Mouse (Mus musculus): ENCODE data around the gene Lman1l. TPM values are rescaled to one million over a fixed set of nuclear protein-coding genes. Genes with fewer than 3 reads are reported as not detected.
A peak's percentile ranks its signal among the peaks of the same experiment; 100 is the strongest.

Lman1l gene
- polyA plus RNA-seq, 1 experiment from 2014 or later, result not detected

DNA sequence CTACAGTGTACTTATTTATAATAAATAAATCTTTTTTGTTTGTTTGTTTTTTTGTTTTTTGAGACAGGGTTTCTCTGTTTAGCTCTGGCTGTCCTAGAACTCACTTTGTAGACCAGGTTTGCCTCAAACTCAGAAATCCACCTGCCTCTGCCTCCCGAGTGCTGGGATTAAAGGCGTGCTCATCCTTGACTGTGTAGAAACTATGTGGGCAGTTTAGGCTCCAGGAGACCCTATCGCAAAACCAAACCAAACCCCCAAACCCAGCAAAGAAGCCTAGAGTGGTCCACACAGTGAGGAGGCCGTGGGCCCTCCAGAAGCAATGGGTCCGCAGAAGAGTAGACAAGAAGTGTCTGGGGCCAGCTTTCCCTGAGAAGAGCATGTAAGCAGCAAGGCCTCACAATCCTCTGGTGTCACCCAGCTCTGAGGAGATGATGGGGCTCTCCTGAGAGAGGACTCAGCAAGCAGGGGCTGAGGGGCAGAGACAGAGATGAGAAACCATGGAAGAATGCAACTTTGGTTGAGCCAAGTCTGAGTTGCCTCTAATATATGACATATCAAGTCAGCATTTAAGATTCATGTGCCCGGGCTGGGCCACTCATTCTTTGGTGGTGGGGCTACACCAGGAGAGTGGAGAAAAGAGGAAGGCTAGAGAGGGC, 29.7 kb upstream of the Lman1l start:
- Histone ChIP-seq H3K4me2 (replicated peaks) (no peak overlapping the region), H3K9me3 (ENCODE audit: control insufficient read depth, low read length) (no peaks in the 10 kb centered on the region), H3K27ac (no peak overlapping the region), H3K4me1 (replicated peaks; ENCODE audit: control insufficient read depth, insufficient read depth, low read length) (peaks cover 7% of the 10 kb centered on the region), H3K36me3 (replicated peaks; ENCODE audit: control insufficient read depth, insufficient read depth) (no peaks in the 10 kb centered on the region), H3K27me3 (ENCODE audit: control insufficient read depth, insufficient read depth, low read length) (no peaks in the 10 kb centered on the region), H3K4me3 (replicated peaks; ENCODE audit: low read length) (no peak overlapping the region), H3K9ac (no peak overlapping the region)
- DNase-seq (ENCODE audit: low spot score), result no peak
- no peak for ATAC-seq (ENCODE audit: low FRiP score)
- 92% methylated on average over 6 of the region's 6 CpGs for WGBS

DNA sequence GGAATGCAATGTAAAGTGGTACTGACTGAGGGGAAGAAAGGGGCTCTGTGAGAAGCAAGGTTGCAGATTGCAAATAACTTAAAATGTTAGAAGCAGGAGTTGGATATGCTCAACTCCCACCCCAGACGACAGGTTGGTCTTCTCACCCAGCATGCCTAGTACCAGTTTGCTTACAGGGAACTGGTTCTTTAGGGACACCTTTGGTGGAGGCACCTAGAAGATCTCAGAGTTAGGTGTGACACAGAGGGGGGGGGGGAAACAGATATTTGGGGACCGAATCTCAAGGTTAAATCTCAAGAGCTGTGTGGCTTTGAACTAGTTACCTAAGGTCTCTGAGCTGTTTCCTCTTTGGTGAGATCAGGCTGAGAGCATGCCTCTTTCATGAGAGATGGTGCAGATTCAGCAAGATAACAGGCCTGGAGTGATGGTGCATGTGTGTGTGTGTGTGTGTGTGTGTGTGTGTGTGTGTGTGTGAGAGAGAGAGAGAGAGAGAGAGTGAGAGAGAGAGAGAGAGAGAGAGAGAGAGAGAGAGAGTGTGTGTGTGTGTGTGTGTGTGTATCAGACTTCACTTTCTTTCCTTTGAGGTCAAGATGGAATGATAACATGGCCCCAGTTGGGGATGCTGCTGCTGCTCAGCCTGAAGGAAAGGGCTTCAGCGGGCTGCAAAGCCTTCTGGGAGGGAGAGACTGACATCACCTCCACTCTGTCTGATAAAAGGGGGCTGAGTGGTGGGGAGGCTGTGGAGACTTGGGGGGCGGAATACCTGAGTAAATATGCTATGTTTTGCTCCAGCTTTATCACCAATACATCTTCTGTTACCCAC, 26.9 kb upstream of the Lman1l start:
- WGBS, result 82% methylated on average over 4 of the region's 4 CpGs
- H3K4me2 ChIP-seq (replicated peaks), result no peak overlapping the region
- no peak overlapping the region for H3K4me3 ChIP-seq (replicated peaks; ENCODE audit: low read length)
- H3K4me1 ChIP-seq (replicated peaks; ENCODE audit: control insufficient read depth, insufficient read depth, low read length), result peaks cover 24% of the 10 kb centered on the region
- no peak overlapping the region for H3K9ac ChIP-seq
- ATAC-seq (ENCODE audit: low FRiP score), result no peak
- DNase-seq (ENCODE audit: low spot score), result no peak
- no peak overlapping the region for H3K27ac ChIP-seq
- no peaks in the 10 kb centered on the region for H3K27me3 ChIP-seq (ENCODE audit: control insufficient read depth, insufficient read depth, low read length)
- H3K9me3 ChIP-seq (ENCODE audit: control insufficient read depth, low read length), result no peaks in the 10 kb centered on the region
- H3K36me3 ChIP-seq (replicated peaks; ENCODE audit: control insufficient read depth, insufficient read depth), result 0 out of 2 replicates have a peak, but pooled peaks cover 6% of the 10 kb centered on the region

DNA sequence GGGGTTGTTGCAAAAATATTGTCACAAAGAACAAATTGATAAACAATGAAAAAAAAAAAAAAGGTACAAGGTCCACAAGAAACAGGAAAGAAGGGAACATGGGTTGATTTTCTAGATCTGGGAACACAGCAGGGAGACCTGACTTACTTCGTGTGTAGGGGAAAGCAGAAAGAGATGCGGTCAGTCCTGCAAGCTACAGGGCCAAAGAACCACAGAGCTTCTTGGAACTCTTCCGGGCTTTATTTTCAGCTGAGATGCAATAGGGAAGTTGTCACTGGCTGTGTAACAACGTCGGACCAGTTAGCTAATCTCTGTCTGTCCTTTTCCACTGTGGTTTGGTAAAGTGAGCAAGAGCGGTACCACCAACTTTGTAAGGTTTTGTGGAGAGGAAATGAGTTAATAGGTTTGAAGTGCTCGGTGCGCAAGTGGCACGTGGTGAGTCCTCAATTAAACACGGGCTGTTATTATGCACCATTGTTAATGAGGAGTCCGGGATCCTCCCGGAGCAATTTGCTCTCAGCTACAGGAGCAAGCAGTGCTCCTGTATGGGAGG, 26.1 kb upstream of the Lman1l start:
- H3K9me3 ChIP-seq (ENCODE audit: control insufficient read depth, low read length), result no peaks in the 10 kb centered on the region
- no peak overlapping the region for H3K27ac ChIP-seq
- 76% methylated on average over 12 of the region's 12 CpGs for WGBS
- H3K4me2 ChIP-seq (replicated peaks), result no peak overlapping the region
- no peak overlapping the region for H3K4me3 ChIP-seq (replicated peaks; ENCODE audit: low read length)
- peaks cover 33% of the 10 kb centered on the region for H3K4me1 ChIP-seq (replicated peaks; ENCODE audit: control insufficient read depth, insufficient read depth, low read length)
- no peak for ATAC-seq (ENCODE audit: low FRiP score)
- no peak for DNase-seq (ENCODE audit: low spot score)
- H3K36me3 ChIP-seq (replicated peaks; ENCODE audit: control insufficient read depth, insufficient read depth), result peaks cover 11% of the 10 kb centered on the region
- no peaks in the 10 kb centered on the region for H3K27me3 ChIP-seq (ENCODE audit: control insufficient read depth, insufficient read depth, low read length)
- H3K9ac ChIP-seq, result no peak overlapping the region

DNA sequence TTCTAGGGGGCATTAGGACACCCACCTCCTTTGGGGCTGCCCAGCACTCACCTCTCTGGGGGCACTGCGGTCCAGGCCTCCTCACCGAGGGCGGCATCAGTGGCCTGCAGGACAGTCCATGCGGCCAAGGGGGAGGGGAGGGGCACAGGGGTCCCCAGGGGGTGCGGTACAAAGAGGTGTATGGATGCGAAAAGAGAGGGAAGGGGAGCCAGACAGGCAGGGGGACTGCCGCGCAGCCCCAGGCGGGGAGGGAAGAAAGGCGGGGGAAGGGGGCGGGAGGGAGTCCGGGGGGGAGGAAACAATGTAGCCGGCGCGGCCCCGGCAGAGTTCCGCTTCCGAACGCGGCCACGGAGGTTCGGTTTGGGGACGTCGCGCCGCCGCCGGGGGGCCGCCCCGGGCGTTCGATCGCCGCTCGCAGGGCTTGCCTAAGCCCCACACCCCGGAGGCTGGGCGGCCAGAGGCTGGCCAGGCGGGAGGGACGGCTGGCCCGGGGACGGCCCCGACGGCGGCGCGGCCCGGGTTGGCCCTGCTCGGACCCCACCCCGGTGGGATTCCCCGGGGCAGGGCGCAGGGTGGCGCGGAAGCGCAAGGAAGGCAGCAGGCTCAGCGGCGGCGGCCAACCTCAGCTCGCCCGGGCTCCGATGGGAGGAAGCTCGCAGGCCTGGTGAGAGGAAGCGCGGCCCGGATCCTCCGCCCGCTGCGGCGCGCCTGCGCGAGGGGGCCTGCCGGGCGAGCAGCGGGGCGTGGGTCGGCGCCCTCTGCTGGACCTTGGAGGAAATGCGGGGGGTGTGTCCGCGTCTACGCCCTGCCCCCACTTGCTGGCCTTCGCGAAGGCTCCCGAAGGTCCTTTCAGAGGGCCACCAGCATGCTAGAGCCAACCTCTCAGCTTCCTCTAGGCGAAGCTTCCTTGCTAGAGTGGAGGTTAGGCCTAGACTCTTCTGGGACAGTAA, 24.6 kb upstream of the Lman1l start:
- Histone ChIP-seq H3K27ac (peak overlapping the region; percentile 92), H3K4me3 (replicated peaks; ENCODE audit: low read length) (peak overlapping the region; percentile 71), H3K9me3 (ENCODE audit: control insufficient read depth, low read length) (no peaks in the 10 kb centered on the region), H3K36me3 (replicated peaks; ENCODE audit: control insufficient read depth, insufficient read depth) (peaks cover 15% of the 10 kb centered on the region), H3K4me1 (replicated peaks; ENCODE audit: control insufficient read depth, insufficient read depth, low read length) (peaks cover 42% of the 10 kb centered on the region), H3K4me2 (replicated peaks) (peak overlapping the region; percentile 93), H3K27me3 (ENCODE audit: control insufficient read depth, insufficient read depth, low read length) (no peaks in the 10 kb centered on the region), H3K9ac (peak overlapping the region; percentile 96)
- ATAC-seq (ENCODE audit: low FRiP score) (peak; percentile 82), DNase-seq (ENCODE audit: low spot score) (peak; percentile 94)
- WGBS, result 0% methylated on average over 75 of the region's 85 CpGs

DNA sequence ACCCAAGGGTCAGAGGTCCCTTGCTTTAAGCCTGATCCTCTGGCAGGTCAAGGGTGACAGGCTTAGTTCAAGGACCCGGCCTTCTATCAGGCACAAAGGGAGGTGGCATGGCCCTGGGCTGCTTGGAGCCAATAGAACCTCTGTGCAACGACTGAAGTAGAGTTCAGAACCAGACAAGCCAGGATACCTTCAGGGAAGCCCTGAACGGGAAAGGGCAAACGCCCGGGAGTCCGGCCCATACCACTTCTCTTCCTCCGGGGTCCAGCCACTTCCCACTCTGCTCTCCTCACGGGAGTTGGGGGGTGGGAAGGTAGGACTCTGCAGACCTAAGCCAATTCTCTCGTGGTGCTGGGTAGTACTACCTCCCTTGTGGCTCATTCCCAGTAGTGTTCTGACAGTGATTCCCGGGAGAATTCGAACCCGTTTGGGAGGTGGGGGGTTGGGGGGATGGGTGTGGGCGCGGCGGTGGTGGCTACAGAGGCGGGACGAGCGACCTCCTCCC, 23.9 kb upstream of the Lman1l start:
- no peaks in the 10 kb centered on the region for H3K9me3 ChIP-seq (ENCODE audit: control insufficient read depth, low read length)
- peaks cover 15% of the 10 kb centered on the region for H3K36me3 ChIP-seq (replicated peaks; ENCODE audit: control insufficient read depth, insufficient read depth)
- H3K9ac ChIP-seq, result peak overlapping the region; percentile 96
- H3K4me3 ChIP-seq (replicated peaks; ENCODE audit: low read length), result peak overlapping the region; percentile 71
- peak overlapping the region; percentile 92 for H3K27ac ChIP-seq
- WGBS, result under 1% methylated on average over 18 of the region's 18 CpGs
- peaks cover 50% of the 10 kb centered on the region for H3K4me1 ChIP-seq (replicated peaks; ENCODE audit: control insufficient read depth, insufficient read depth, low read length)
- peak; percentile 23 for ATAC-seq (ENCODE audit: low FRiP score)
- DNase-seq (ENCODE audit: low spot score), result no peak
- H3K27me3 ChIP-seq (ENCODE audit: control insufficient read depth, insufficient read depth, low read length), result no peaks in the 10 kb centered on the region
- peak overlapping the region; percentile 93 for H3K4me2 ChIP-seq (replicated peaks)

DNA sequence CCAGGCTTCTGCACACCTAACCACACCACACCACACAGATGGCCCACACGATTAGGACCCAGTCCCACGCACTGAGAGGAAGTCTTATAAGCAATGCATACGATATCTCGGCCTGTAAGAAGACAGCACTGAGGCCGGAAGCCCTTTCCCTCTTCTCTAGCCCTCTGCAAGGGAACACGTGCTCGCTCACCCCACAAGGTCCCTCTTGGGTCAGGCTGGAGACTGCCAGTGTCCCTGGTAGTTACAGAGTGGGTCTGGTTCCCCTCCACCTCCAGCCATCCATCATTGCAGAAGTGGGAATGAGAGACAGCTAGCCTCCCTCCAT, 23.2 kb upstream of the Lman1l start:
- 58% methylated on average over 7 of the region's 7 CpGs for WGBS
- Histone ChIP-seq H3K27me3 (ENCODE audit: control insufficient read depth, insufficient read depth, low read length) (no peaks in the 10 kb centered on the region), H3K4me3 (replicated peaks; ENCODE audit: low read length) (peak overlapping the region; percentile 71), H3K27ac (no peak overlapping the region), H3K36me3 (replicated peaks; ENCODE audit: control insufficient read depth, insufficient read depth) (peaks cover 15% of the 10 kb centered on the region), H3K4me2 (replicated peaks) (peak overlapping the region; percentile 93), H3K4me1 (replicated peaks; ENCODE audit: control insufficient read depth, insufficient read depth, low read length) (peaks cover 56% of the 10 kb centered on the region), H3K9ac (peak overlapping the region; percentile 96), H3K9me3 (ENCODE audit: control insufficient read depth, low read length) (no peaks in the 10 kb centered on the region)
- ATAC-seq (ENCODE audit: low FRiP score) (no peak), DNase-seq (ENCODE audit: low spot score) (no peak)

DNA sequence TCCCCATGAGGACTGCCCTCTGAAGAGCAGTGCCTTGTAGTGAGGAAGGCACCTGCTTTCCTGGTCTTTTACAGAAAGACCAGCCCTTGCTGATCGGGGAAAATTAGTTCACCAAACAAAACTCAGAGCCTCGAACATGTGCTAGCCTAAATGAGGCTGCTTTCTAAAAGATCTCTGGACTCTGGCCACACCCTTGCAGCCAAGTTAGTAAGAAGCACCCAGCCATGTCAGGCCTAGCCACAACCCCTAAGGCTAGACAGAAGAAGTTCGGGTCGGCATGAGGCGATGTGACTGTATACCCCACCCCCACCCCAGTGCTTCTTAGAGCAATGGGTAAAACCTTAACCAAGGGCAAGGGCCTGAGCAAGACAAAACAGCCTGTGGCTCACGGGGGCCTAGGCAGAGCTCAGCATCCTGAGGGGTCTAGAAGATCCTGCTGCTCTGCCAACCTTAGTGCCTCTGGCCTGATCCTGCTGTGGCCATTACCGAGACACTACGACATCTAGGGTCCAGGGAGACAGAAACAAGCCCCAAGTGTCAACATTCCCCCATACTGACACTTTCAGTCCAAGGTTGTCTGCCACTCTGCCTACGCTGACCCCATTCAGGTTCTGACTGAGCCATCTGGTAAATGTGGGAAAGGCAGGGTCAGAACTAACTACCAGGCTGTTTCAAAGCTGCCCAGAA, 22.7 kb upstream of the Lman1l start:
- Histone ChIP-seq H3K36me3 (replicated peaks; ENCODE audit: control insufficient read depth, insufficient read depth) (peaks cover 15% of the 10 kb centered on the region), H3K4me1 (replicated peaks; ENCODE audit: control insufficient read depth, insufficient read depth, low read length) (peaks cover 61% of the 10 kb centered on the region), H3K9ac (peak overlapping the region; percentile 96), H3K27ac (no peak overlapping the region), H3K9me3 (ENCODE audit: control insufficient read depth, low read length) (no peaks in the 10 kb centered on the region), H3K4me3 (replicated peaks; ENCODE audit: low read length) (peak overlapping the region; percentile 71), H3K4me2 (replicated peaks) (peak overlapping the region; percentile 93), H3K27me3 (ENCODE audit: control insufficient read depth, insufficient read depth, low read length) (no peaks in the 10 kb centered on the region)
- DNase-seq (ENCODE audit: low spot score) (no peak), ATAC-seq (ENCODE audit: low FRiP score) (no peak)
- WGBS, result 73% methylated on average over 9 of the region's 9 CpGs

DNA sequence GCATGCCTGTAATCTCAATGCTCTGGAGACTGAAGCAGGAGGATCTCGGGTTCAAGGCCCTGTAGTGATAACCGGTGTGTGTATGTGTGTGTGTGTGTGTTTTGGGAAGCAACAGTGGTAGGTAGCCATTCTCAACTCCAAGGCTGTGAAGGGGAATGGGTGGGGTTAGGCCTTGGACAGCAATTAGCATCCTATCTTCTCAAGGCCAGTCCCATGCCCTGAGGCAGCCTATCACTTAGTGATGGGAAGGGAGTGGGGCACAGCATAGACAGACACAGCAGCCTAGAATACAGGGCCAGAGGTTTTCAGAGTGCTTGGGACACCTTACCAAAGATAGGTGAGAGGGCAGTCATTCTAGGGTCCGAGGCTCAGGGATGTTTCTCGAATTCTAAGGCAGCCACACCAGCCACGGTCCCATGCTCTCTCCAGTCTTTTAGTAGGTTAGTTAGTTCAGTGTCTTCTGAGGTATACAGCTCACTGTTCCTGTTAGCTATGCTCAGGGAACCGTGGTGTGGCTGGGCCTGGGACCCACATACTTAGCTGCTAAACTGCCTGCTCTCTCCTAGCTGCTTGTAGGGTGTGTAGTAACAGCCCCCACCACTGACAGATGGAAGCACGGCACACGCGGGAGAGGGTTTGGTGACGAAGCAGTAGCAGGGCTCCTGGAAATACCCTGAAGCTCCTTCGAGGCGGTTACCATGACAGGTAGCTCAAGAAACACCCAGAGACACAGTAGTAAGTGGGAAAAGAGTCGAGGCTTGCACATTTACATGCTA, 21.4 kb upstream of the Lman1l start:
- H3K27me3 ChIP-seq (ENCODE audit: control insufficient read depth, insufficient read depth, low read length), result no peaks in the 10 kb centered on the region
- no peak overlapping the region for H3K9ac ChIP-seq
- H3K9me3 ChIP-seq (ENCODE audit: control insufficient read depth, low read length), result no peaks in the 10 kb centered on the region
- no peak for DNase-seq (ENCODE audit: low spot score)
- no peak overlapping the region for H3K27ac ChIP-seq
- peaks cover 15% of the 10 kb centered on the region for H3K36me3 ChIP-seq (replicated peaks; ENCODE audit: control insufficient read depth, insufficient read depth)
- ATAC-seq (ENCODE audit: low FRiP score), result no peak
- H3K4me2 ChIP-seq (replicated peaks), result peak overlapping the region; percentile 93; the same call in 1 of the 2 replicates
- WGBS, result 81% methylated on average over 13 of the region's 13 CpGs
- H3K4me3 ChIP-seq (replicated peaks; ENCODE audit: low read length), result no peak overlapping the region
- H3K4me1 ChIP-seq (replicated peaks; ENCODE audit: control insufficient read depth, insufficient read depth, low read length), result peaks cover 71% of the 10 kb centered on the region
